Mouse (Mus musculus): ENCODE results near the gene Map3k6.

The Map3k6 gene

GRCm38 (mm10) chr4:133217641-133218040 lies 23.0 kb upstream of the Map3k6 start:
- DNase-seq, result peak; percentile 31

- no peak for DNase-seq
Measured at GRCm38 (mm10) chr4:133218745-133219144, 21.9 kb upstream of the Map3k6 start.

DNA sequence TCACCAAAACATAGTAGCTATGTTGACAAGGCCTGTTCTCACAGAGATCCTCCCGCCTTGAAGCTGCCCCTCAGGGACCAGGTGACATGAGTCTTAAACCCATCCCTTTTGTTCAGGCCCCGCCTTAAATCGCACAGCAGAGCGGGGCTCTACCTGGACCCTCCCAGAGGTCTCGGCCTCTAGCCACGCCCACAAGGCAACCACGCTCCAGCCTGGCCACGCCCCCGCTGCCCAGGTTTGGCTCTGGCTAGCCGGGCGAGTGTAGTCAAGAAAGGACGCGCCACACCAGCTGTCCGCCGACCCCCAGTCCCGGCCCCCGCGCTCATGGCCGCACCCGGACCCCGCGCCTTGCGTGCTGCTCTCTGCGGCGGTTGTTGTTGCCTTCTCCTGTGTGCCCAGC lies 20.0 kb upstream of the Map3k6 start:
- no peak for DNase-seq

- no peak for DNase-seq
Measured at GRCm38 (mm10) chr4:133221701-133222100, 18.9 kb upstream of the Map3k6 start.

DNA sequence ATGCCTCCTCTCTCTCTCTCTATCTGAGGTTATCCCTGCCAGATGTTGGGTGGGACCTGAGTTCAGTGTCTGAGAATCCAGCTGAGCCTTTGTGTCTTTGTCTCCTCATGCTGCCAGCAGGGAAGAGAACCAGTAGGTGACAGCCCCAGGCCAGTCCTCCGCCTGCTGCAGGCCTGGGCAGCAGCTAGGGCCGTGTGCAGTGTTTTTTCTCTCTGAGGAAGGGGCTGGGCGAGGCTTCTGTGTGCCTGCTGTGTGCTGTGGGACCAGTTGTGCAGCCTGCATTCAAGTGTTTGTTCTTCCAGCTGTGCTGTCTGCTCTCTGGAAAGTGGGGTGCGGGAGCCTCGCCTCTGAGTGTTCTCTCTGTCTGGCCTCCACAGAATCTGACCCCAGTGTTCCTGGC lies 16.7 kb upstream of the Map3k6 start:
- no peak for DNase-seq

DNA sequence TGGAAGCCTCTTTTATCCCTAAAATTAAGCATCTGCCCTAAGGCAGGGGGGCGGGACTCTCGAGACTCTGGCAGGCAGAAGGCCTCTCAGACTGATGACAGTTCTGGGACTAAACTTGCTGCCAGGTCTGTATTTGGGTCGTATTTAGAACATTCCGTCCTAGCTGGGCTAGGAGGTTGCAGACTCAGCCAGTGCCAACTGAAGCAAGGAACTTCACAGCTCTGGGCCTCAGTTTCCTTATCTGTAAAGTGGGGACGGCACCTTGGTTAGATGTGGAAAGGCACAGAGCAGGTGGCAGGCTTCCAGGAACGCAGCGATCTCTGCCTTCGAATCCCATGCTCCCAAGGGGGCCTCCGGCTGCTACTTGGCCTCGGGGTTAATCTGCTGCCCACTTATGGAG lies 14.5 kb upstream of the Map3k6 start:
- DNase-seq, result no peak

- DNase-seq, result no peak
Measured at GRCm38 (mm10) chr4:133227636-133228035, 13.0 kb upstream of the Map3k6 start.

DNA sequence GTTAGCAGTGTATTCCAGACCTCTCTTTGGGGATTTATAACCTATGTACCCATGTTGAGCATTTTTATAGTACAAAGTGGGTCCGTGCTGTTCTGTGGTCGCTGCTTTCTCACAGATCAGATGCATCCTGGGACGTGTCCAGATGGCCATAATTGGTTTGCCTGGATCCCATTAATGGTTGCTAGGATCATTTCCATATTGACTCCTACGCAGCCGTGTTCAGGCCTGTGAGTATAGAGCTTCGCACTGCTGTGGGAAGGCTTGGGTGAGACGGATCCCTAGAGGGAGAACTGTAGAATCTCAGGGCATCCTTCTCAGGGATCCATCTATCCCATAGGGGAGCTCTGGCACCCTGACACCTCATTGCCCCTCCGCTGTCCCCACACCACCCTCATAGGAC lies 11.0 kb upstream of the Map3k6 start:
- no peak for DNase-seq

GRCm38 (mm10) chr4:133233285-133233976 lies 7.2 kb upstream of the Map3k6 start:
- no peak for DNase-seq

- DNase-seq, result no peak
Measured at GRCm38 (mm10) chr4:133234771-133235170, 5.8 kb upstream of the Map3k6 start.

DNA sequence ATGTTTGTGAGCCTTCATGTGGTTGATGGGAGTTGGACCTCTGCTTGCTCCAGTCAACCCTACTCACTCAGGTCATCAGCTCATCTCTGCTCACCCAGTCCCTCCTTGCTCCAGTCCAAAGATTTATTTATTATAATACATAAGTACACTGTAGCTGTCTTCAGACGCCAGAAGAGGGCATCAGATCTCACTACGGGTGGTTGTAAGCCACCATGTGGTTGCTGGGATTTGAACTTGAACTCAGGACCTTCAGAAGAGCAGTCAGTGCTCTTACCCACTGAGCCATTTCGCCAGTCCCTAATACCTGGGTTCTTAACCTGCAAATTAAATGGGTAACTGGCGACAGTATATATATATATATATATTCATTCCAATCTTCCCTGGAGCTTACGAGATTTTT lies 5.2 kb upstream of the Map3k6 start:
- DNase-seq, result no peak

DNA sequence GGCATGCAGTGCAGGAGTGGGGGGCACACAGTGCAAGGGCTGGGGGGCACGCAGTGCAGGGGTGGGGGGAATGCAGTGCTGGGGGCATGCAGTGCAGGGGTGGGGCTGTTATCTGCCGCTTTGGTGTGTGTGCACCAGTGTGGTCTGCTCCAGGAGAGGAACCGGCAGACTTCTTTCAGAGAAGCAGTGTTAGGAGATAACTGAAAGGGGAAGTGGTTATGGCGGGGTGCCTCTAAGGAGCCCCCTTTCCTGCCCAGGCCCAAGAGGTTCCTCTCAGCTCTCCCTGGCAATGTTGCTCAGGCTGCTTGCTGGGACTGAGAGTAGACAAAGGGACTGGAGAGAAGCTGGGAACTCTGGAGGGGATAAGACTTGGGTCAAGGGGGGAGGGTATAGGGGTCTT lies 2.7 kb upstream of the Map3k6 start:
- DNase-seq, result no peak

- DNase-seq, result peak; percentile 88
Measured at GRCm38 (mm10) chr4:133240934-133241908, 603 bp downstream of the Map3k6 start.

GRCm38 (mm10) chr4:133241910-133242309 lies 1.3 kb downstream of the Map3k6 start:
- DNase-seq, result no peak

- no peak for DNase-seq
Measured at GRCm38 (mm10) chr4:133242710-133243109, 2.1 kb downstream of the Map3k6 start.

DNA sequence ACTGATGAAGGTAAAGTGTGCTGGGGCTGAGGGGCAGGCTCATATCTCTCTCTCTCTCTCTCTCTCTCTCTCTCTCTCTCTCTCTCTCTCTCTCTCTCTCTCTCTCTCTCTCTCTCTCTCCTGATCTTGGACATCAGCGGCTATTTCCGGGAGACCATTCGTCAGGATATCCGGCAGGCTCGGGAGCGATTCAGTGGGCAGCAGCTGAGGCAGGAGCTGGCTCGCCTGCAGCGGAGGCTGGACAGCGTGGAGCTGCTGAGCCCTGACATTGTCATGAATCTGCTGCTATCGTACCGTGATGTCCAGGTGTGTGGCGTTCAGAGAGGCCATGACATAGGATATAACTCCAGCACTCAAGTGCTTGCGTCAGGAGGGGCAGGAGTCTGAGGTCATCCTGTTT lies 2.9 kb downstream of the Map3k6 start:
- DNase-seq, result no peak

DNA sequence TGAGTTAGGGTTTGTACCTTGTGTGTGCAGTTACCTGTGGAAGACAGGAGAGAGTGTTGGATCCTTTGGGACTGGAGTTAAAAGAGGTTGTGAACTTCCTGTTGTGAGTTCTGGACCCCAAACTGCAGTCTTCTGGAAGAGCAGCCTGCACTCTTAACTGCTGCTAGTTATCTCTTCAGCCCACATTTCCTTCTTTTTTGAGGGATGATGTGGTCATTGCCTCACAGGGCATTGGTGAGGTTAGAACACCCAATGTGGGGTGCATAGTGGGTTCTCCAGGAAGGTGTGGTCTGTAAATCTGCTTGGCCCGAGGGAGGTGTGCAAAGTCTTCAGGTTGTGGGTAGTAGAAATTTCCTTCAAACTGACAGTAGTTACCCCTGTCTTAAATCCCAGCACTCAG lies 3.7 kb downstream of the Map3k6 start:
- DNase-seq, result no peak

GRCm38 (mm10) chr4:133247072-133247471 lies 6.5 kb downstream of the Map3k6 start:
- DNase-seq, result no peak

DNA sequence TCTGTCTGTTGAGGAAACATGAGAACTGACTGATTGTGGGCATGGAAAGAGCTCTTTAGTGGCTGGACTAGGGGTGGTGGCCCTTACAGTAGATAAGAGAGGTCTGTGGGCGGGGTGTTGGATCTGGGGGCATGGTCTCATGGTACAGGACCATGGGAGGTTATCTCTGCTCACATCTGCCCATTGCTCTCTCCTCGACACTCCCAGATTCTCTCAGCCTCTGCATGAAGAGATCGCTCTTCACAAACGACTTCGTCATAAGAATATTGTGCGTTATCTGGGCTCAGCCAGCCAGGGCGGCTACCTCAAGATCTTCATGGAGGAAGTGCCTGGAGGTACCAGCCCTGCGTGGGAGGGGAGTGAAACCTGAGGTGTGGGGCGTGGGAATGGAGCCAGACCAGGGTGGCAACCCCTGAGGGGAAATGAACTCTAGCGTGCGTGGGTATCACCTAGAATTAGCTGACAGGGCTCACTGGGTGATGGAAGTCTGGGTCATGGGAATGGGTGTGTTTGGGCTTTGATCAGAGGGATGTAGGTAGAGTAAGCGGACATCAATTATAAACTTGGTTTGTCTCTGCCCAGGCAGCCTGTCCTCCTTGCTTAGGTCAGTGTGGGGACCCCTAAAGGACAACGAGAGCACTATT lies 7.3 kb downstream of the Map3k6 start:
- DNase-seq, result no peak

DNA sequence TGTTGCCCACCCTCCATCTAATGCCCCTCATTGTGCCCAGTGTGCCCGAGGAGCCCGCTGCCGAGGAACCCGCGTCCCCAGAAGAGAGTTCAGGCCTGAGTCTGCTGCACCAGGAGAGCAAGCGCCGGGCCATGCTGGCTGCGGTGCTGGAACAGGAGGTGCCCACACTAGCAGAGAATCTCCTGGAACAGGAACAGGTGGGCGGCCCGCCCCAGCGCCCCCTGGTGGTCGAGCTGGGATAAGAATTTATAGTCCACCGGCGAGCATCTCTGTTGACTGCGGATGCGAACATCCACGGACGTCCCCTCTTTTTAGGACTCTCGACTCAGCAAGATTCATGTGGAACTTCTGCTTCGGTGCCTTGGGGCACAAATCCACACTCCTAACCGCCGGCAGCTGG lies 10.0 kb downstream of the Map3k6 start:
- DNase-seq, result peak; percentile 83

GRCm38 (mm10) chr4:133251214-133251613 lies 10.6 kb downstream of the Map3k6 start:
- no peak for DNase-seq

- no peak for DNase-seq
Measured at GRCm38 (mm10) chr4:133252089-133252488, 11.5 kb downstream of the Map3k6 start.

GRCm38 (mm10) chr4:133253412-133253811 lies 12.8 kb downstream of the Map3k6 start:
- DNase-seq, result no peak

DNA sequence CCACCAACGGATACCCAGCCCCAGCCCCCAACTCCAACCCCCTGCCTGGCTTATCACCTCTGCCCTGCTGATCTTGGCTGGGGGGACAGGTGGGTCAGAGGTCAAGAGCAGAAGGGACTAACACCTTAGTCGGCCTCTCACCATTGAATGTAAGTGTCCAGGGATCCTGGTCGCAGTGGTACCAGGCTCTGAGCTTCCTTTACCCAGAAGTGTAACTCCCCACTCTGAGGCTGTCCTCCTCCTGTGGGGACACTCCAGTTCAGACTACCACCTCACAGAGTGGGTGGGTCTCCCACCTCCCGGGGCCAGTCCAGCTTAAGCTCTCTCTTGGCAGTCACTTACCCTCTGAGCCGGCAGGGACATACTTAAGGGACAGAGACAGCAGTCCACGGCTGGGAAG lies 14.8 kb downstream of the Map3k6 start:
- no peak for DNase-seq
